In genomic region chr7:81828681-81829378, GRCm38 (mm10) we compare ENCODE assay signal across 9 mouse cellular contexts. TPM values are rescaled to one million over a fixed set of nuclear protein-coding genes. Genes with fewer than 3 reads are reported as not detected.
DNase-seq lines count a peak whose midpoint lies in the region; ATAC-seq and TF ChIP-seq lines count a peak whose summit lies in the region.
"Had no signal": no experiment of that assay in that cellular context is flagged by ENCODE, and none has a peak within 500 bp of the region (broad histone marks: within the 10 kb centered on the region; RNA-seq: fewer than 3 reads in every experiment).

No protein-coding gene starts in this region.

- intact Hi-C loops in heart, postnatal 10 days (cut with DNase I), result loop anchor here (2.0 kb wide), 2 partner anchors 40 to 106 kb away; partner anchors contain the start of genes 3110040N11Rik and Hdgfl3

- no peaks in the 10 kb centered on the region for H3K9me3 ChIP-seq in forebrain, embryonic 11.5 days (ENCODE audit: control insufficient read depth, low read length)
- no peaks in the 10 kb centered on the region for H3K9me3 ChIP-seq in lung, embryonic 16.5 days (ENCODE audit: control insufficient read depth, low read length)

- ATAC-seq in forebrain, embryonic 11.5 days (replicated peaks; ENCODE audit: low FRiP score), result peak; percentile 75
- ATAC-seq in lung, embryonic 16.5 days (ENCODE audit: low read depth), result peak; percentile 81

- no peak for TF ChIP-seq CTCF in layer of hippocampus, adult 2 months (conservative IDR thresholded peaks at IDR 0.05)

- H3K36me3 ChIP-seq in forebrain, embryonic 11.5 days (ENCODE audit: control insufficient read depth, insufficient read depth, low read length), result no peaks in the 10 kb centered on the region
- H3K36me3 ChIP-seq in lung, embryonic 16.5 days (ENCODE audit: control insufficient read depth, insufficient read depth, low read length), result no peaks in the 10 kb centered on the region

- WGBS in forebrain, embryonic 11.5 days, result under 1% methylated on average over 68 of the region's 91 CpGs
- 0% methylated on average over 70 of the region's 91 CpGs for WGBS in lung, embryonic 16.5 days

- peak; percentile 12 for DNase-seq in ES-CJ7 (ENCODE audit: low read depth, low spot score)
- peak; percentile 30 for DNase-seq in c-Kit-negative CD71-positive TER-119-positive erythroid progenitor cells, embryonic 14.5 days (ENCODE audit: low read depth, low spot score)
- DNase-seq in forebrain, embryonic 11.5 days (ENCODE audit: low spot score), result peak; percentile 70
- DNase-seq in heart, postnatal 10 days, result peak; percentile 72 to 78
- peak; percentile 19 to 31 for DNase-seq in layer of hippocampus, adult 2 months (ENCODE audit: low spot score in 2 of 2)
- peak; percentile 48 for DNase-seq in ovary, adult 18-20 months (ENCODE audit: low spot score)
- DNase-seq in thymus, postnatal 14 days, result peak; percentile 56

- peak overlapping the region; percentile 53 for H3K4me2 ChIP-seq in forebrain, embryonic 11.5 days (ENCODE audit: low read depth, low read length, severe bottlenecking)
- peak overlapping the region; percentile 74 for H3K4me2 ChIP-seq in lung, embryonic 16.5 days (ENCODE audit: low read depth, low read length)

- H3K4me1 ChIP-seq in forebrain, embryonic 11.5 days (replicated peaks; ENCODE audit: control insufficient read depth, insufficient read depth, low read length), result peaks cover 3% of the 10 kb centered on the region; the same call in 1 of the 2 replicates
- peaks cover 30% of the 10 kb centered on the region for H3K4me1 ChIP-seq in lung, embryonic 16.5 days (replicated peaks; ENCODE audit: control insufficient read depth, insufficient read depth, low read length)

- peak overlapping the region; percentile 79 for H3K4me3 ChIP-seq in forebrain, embryonic 11.5 days (ENCODE audit: low read depth, low read length)
- peak overlapping the region; percentile 88 for H3K4me3 ChIP-seq in layer of hippocampus, adult 2 months
- H3K4me3 ChIP-seq in lung, embryonic 16.5 days (ENCODE audit: low read length), result peak overlapping the region; percentile 62

- peak overlapping the region; percentile 85 for H3K9ac ChIP-seq in forebrain, embryonic 11.5 days (ENCODE audit: low read length)
- H3K9ac ChIP-seq in lung, embryonic 16.5 days (ENCODE audit: low read length), result peak overlapping the region; percentile 75

- peak overlapping the region; percentile 80 for H3K27ac ChIP-seq in forebrain, embryonic 11.5 days (ENCODE audit: low read depth, low read length)
- peak overlapping the region; percentile 97 for H3K27ac ChIP-seq in layer of hippocampus, adult 2 months
- H3K27ac ChIP-seq in lung, embryonic 16.5 days (ENCODE audit: low read length), result peak overlapping the region; percentile 92

- no peaks in the 10 kb centered on the region for H3K27me3 ChIP-seq in forebrain, embryonic 11.5 days (ENCODE audit: control insufficient read depth, insufficient read depth, low read length)
- no peaks in the 10 kb centered on the region for H3K27me3 ChIP-seq in lung, embryonic 16.5 days (ENCODE audit: control insufficient read depth, insufficient read depth, low read depth, low read length)

RNA-seq across cellular contexts. Expression of gene Btbd1, which starts 0.4 kb away (rescaled TPM):
- 97.6 and 102 TPM in 2 replicates for polyA plus RNA-seq in forebrain, embryonic 11.5 days (2014; fragmentation: Nextera tagmentation; extraction: Ambion mirVana)
- total RNA-seq in heart, postnatal 10 days (2021), result 100 to 1,000 TPM; 131 to 138 TPM
- total RNA-seq in layer of hippocampus, adult 2 months (2021), result 100 to 1,000 TPM in 1 of 2 experiments, 10 to 100 TPM in 1; 97.5 to 104 TPM
- 50.0 and 50.9 TPM in 2 replicates for polyA plus RNA-seq in lung, embryonic 16.5 days (2015; fragmentation: Nextera tagmentation; extraction: Ambion mirVana)

RNA-seq across cellular contexts. Expression of gene Gm10160, which starts 26.8 kb away (rescaled TPM):
- polyA plus RNA-seq in forebrain, embryonic 11.5 days (2014; fragmentation: Nextera tagmentation; extraction: Ambion mirVana), result not detected in 2 replicates
- not detected for total RNA-seq in heart, postnatal 10 days (2021)
- total RNA-seq in layer of hippocampus, adult 2 months (2021), result not detected
- not detected in 2 replicates for polyA plus RNA-seq in lung, embryonic 16.5 days (2015; fragmentation: Nextera tagmentation; extraction: Ambion mirVana)
- polyA plus RNA-seq: gonadal fat pad, adult 2 months had no signal

RNA-seq across cellular contexts. Expression of gene Tm6sf1, which starts 30.0 kb away (rescaled TPM):
- polyA plus RNA-seq in forebrain, embryonic 11.5 days (2014; fragmentation: Nextera tagmentation; extraction: Ambion mirVana), result 11.4 and 14.3 TPM in 2 replicates
- total RNA-seq in heart, postnatal 10 days (2021), result 10 to 100 TPM; 13.7 to 17.1 TPM
- 10 to 100 TPM; 13.8 to 17.9 TPM for total RNA-seq in layer of hippocampus, adult 2 months (2021)
- 14.2 and 16.8 TPM in 2 replicates for polyA plus RNA-seq in lung, embryonic 16.5 days (2015; fragmentation: Nextera tagmentation; extraction: Ambion mirVana)

RNA-seq across cellular contexts. Expression of gene 3110040N11Rik, which starts 39.6 kb away (rescaled TPM):
- 31.9 and 41.2 TPM in 2 replicates for polyA plus RNA-seq in forebrain, embryonic 11.5 days (2014; fragmentation: Nextera tagmentation; extraction: Ambion mirVana)
- 10 to 100 TPM; 23.5 to 24.4 TPM for total RNA-seq in heart, postnatal 10 days (2021)
- total RNA-seq in layer of hippocampus, adult 2 months (2021), result 10 to 100 TPM; 28.7 to 30.0 TPM
- polyA plus RNA-seq in lung, embryonic 16.5 days (2015; fragmentation: Nextera tagmentation; extraction: Ambion mirVana), result 37.3 and 44.1 TPM in 2 replicates

Comparison
In these comparisons a context has a peak if more than half of its experiments do, and no peak if none do; other contexts are left out.
1. Peak in every context shown above with its lines: DNase-seq, ATAC-seq, H3K4me3 ChIP-seq and H3K27ac ChIP-seq.
2. DNase-seq: peak in every context shown above with its lines; median percentile 75 in heart, postnatal 10 days; 70 in forebrain, embryonic 11.5 days; 56 in thymus, postnatal 14 days; 48 in ovary, adult 18-20 months; 30 in c-Kit-negative CD71-positive TER-119-positive erythroid progenitor cells, embryonic 14.5 days; 25 in layer of hippocampus, adult 2 months; 12 in ES-CJ7.